Mouse (Mus musculus) lung, adult 2 months (tissue): Measurements from ENCODE around the gene Kctd21.

ENCODE experiments used
- CTCF ChIP-seq: fragments of 200-500 bp; IDR thresholded peaks from 2 replicates; pipeline ENCODE4 v1.5.1; 2011; ENCODE audit warnings: mild to moderate bottlenecking, low read length, control low read depth; ENCODE audit not compliant: insufficient read depth
- POLR2A ChIP-seq: fragments of 200-500 bp; IDR thresholded peaks from 2 replicates; pipeline ENCODE4 v1.6.1; 2011; ENCODE audit warnings: low read depth, mild to moderate bottlenecking, control low read depth, low read length, borderline replicate concordance; ENCODE audit errors: extremely low read depth

GRCm38 (mm10) chr7:97348318-97348717, 16.2 kb downstream of the Kctd21 start:
- TF ChIP-seq POLR2A (no peak), CTCF (no peak)
